Mouse (Mus musculus) kidney, adult 11 months (tissue): ENCODE results near the gene D630039A03Rik.

ENCODE experiments used
- DNase-seq: peaks from one replicate; pipeline ENCODE4 v3.0.0; 2022

Gene D630039A03Rik

DNA sequence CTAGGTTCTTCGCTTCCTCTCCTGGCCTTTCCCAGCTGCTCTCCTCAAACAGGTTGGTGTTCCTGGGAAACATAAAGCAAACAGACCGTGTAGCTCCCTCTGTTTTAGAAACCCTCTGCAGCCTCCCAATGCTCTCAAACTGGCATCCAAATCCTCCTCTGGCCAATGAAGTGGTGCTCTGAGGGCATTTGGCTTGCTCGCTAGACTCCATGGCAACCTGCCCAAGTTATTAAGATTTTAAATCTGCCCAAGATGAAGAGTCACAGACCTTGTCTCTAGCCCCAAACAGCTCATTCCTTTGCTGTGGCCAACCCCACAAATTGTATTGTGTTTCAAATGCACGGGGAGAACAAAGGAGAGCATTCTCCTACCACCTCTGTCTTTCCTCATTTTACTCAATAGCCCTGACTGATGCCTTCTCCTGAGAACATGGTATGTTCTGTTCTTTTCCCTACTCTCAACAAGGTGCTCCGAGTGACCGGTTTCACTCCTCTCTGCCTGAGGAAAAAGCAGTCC, 8.5 kb upstream of the D630039A03Rik start:
- no peak for DNase-seq

DNA sequence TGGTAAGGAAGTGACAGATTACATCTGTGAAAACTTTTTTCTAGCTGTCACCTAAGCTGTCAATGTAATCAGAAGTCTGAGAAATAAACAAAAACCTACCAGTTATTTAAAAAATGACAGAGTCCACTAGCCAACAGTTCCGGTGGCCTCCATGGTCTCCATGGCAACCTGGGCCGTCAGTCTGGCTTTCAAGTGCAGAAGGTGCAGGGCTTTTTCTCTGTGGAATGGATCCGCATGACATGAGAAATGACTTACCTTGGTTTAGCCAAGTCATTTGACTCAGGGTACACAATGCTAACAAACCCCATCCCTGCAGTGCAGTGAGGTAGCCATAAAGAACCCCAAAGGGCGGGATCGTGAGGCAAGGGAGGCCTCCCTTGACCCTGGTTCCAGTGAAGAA, 6.1 kb upstream of the D630039A03Rik start:
- no peak for DNase-seq

GRCm38 (mm10) chr4:57920522-57920921, 4.4 kb upstream of the D630039A03Rik start:
- DNase-seq = no peak

GRCm38 (mm10) chr4:57919494-57920423, 3.7 kb upstream of the D630039A03Rik start:
- no peak for DNase-seq

DNA sequence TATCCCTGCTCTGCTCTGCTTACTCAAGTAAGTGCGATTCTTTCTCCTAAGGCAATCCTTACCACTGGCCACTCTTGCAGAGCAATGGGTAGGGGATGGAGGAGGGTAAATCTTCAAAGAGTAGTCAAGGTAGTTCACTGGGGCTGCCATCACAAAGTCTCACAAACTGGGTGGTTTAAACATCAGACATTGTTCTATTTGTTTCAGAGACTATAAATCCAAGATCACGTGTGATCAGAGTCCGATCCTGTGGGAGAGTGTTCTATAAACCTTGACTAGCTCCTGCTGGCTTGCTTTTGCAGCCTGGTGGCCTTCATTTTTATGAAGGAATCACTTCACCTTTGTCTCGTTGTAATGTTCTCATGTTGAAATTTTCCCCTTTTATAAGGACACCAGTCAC, 614 bp upstream of the D630039A03Rik start:
- no peak for DNase-seq

GRCm38 (mm10) chr4:57915216-57915965, 706 bp downstream of the D630039A03Rik start:
- peak; percentile 89 for DNase-seq

- DNase-seq = peak; percentile 18
Measured at GRCm38 (mm10) chr4:57914193-57915190, 1.6 kb downstream of the D630039A03Rik start.

GRCm38 (mm10) chr4:57913021-57913420, 3.1 kb downstream of the D630039A03Rik start:
- peak; percentile 33 for DNase-seq

DNA sequence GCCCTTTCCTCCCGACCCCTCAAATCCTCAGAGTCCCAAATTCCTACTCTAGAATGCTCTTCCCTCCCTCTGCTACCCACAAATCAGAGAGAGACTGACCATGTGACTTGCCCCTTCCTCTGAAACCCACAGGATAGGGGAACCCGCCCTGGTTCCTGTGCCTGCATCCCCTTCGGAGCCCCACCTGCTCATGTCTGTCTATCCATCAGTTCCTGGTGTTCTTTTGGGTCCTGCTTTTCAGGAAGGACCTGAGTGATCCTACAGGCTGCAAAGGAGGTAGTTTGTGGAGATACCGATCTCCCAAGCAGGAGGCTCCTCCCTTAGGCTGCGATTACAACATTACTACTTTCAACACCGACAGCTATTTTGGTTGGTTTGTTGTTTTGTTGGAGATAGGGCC, 7.2 kb downstream of the D630039A03Rik start:
- DNase-seq = no peak

GRCm38 (mm10) chr4:57906708-57907107, 9.4 kb downstream of the D630039A03Rik start:
- DNase-seq = no peak

GRCm38 (mm10) chr4:57904638-57905037, 11.5 kb downstream of the D630039A03Rik start:
- DNase-seq = peak; percentile 69

- peak; percentile 32 for DNase-seq
Measured at GRCm38 (mm10) chr4:57904211-57904610, 11.9 kb downstream of the D630039A03Rik start.

GRCm38 (mm10) chr4:57902619-57903018, 13.5 kb downstream of the D630039A03Rik start:
- no peak for DNase-seq

- DNase-seq = no peak
Measured at GRCm38 (mm10) chr4:57901210-57901609, 14.9 kb downstream of the D630039A03Rik start.

DNA sequence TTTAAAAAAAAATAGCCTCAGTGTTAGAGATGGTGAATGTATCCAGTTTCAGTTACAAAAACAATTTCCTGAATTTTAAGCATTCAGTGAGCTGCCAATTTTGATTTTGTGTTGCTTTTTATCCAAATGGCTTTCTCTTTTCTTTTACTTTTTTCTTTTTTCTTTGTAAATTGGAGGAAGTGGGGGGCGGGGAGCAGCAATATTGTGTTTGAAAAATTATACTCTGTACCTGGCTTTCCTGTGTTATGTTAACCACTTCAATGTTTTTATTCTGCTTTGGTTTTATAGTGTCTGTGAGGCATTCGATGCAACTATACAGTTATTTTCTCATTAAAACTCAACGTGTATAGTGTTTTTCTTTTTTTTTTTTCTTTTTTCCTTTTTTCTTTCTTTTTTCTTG, 19.5 kb downstream of the D630039A03Rik start:
- no peak for DNase-seq

GRCm38 (mm10) chr4:57895902-57896301, 20.2 kb downstream of the D630039A03Rik start:
- no peak for DNase-seq

GRCm38 (mm10) chr4:57895140-57895539, 21.0 kb downstream of the D630039A03Rik start:
- no peak for DNase-seq

- DNase-seq = peak; percentile 0
Measured at GRCm38 (mm10) chr4:57892001-57892586, 24.0 kb downstream of the D630039A03Rik start.

GRCm38 (mm10) chr4:57889773-57890172, 26.3 kb downstream of the D630039A03Rik start:
- no peak for DNase-seq

DNA sequence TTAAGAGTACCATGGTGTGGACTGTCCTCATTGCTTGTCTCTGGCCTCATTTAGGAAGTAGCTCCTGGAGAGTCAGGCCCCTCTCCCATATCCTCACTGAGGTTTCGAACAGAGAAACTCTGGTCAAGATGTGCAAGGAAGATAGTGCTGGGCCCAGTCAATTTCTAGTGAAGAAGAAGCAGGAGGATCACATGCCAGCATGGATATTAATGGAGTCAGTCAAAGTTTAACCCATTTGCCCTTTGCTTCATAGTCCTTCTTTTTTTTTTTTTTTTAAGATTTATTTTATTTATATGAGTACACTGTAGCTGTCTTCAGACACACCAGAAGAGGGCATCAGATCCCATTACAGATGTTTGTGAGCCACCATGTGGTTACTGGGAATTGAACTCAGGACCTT, 27.1 kb downstream of the D630039A03Rik start:
- DNase-seq = peak; percentile 3

GRCm38 (mm10) chr4:57888246-57888645, 27.9 kb downstream of the D630039A03Rik start:
- DNase-seq = no peak

DNA sequence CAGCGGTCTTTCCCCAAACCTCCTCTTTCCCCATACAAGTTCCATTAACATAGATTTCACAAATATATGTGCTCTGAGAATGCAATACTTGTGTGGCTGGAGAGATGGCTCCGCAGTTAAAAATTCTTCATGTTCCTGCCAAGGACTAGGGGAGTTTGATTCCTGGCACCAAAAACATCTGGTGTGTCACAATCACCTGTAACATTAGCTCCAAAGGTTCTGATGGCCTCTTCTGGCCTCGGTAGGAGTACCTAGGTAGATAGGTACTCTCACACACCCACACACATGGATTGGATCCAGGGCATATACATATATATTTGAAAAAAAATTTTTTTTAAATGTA, 29.2 kb downstream of the D630039A03Rik start:
- no peak for DNase-seq
